In the genomic region with DNA sequence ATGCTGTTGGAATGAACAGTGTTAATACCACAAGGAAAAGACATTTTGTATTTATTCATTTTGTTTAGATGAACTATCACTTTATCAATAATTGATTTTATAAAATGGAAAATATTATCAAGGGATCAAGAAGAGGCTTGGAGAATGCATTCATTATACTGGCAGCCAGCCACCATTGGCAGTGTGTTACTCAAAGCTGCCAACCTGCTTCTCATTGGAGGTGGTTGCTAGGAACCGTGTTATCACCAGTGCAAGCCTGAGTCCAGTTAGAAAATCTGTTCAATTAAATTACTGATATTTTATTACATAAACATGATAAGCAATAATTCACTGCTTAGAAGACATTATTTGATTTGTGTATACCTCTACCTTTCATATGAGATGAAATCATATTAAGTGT, we compare ENCODE assay signal across 11 mouse cellular contexts.
DNase-seq lines count a peak whose midpoint lies in the region.
"Had no signal": no experiment of that assay in that cellular context is flagged by ENCODE, and none has a peak within 500 bp of the region (broad histone marks: within the 10 kb centered on the region; RNA-seq: fewer than 3 reads in every experiment).

No protein-coding gene starts in this region.

- 87% methylated on average over 1 of the region's 1 CpGs for WGBS in embryonic facial prominence, embryonic 10.5 days

- DNase-seq in adrenal gland, adult (ENCODE audit: inconsistent age in 2 of 2, low spot score in 1 of 2), result peak; percentile 4 to 28
- no peak for DNase-seq in adrenal gland, adult 8-10 months
- peak; percentile 1 for DNase-seq in retina, postnatal 1 day
- no peak for DNase-seq in retina, embryonic 14.5 days (ENCODE audit: low spot score)
- peak; percentile 53 for DNase-seq in layer of hippocampus, adult 11-12 months (ENCODE audit: low spot score)
- DNase-seq in embryo, embryonic 10 days (ENCODE audit: low spot score), result no peak
- DNase-seq in B cell, adult 2 months, result no peak
- no peak for DNase-seq in embryonic facial prominence, embryonic 10.5 days (ENCODE audit: low spot score)
- DNase-seq: gastrocnemius, postnatal 10 days; kidney, postnatal 14 days; thymus, adult 2 months had no signal

- no peaks in the 10 kb centered on the region for H3K9me3 ChIP-seq in embryonic facial prominence, embryonic 10.5 days

- H3K36me3 ChIP-seq in embryonic facial prominence, embryonic 10.5 days (replicated peaks), result no peaks in the 10 kb centered on the region

- H3K4me1 ChIP-seq in embryonic facial prominence, embryonic 10.5 days, result no peaks in the 10 kb centered on the region

- H3K27ac ChIP-seq in embryonic facial prominence, embryonic 10.5 days (replicated peaks), result no peak overlapping the region

- H3K27me3 ChIP-seq in embryonic facial prominence, embryonic 10.5 days (replicated peaks; ENCODE audit: low read depth, poor library complexity, severe bottlenecking), result no peaks in the 10 kb centered on the region

- H3K4me3 ChIP-seq in embryonic facial prominence, embryonic 10.5 days, result no peak overlapping the region

Comparison
In these comparisons a context has a peak if more than half of its experiments do, and no peak if none do; other contexts are left out.
1. DNase-seq: peak in adrenal gland, adult (2 of 2), retina, postnatal 1 day (single experiment) and layer of hippocampus, adult 11-12 months (single experiment); none in adrenal gland, adult 8-10 months (single experiment), retina, embryonic 14.5 days (single experiment), embryo, embryonic 10 days (single experiment), B cell, adult 2 months (0 of 2) and embryonic facial prominence, embryonic 10.5 days (single experiment).